Mouse (Mus musculus): ENCODE data around the gene Adam15.

DNA sequence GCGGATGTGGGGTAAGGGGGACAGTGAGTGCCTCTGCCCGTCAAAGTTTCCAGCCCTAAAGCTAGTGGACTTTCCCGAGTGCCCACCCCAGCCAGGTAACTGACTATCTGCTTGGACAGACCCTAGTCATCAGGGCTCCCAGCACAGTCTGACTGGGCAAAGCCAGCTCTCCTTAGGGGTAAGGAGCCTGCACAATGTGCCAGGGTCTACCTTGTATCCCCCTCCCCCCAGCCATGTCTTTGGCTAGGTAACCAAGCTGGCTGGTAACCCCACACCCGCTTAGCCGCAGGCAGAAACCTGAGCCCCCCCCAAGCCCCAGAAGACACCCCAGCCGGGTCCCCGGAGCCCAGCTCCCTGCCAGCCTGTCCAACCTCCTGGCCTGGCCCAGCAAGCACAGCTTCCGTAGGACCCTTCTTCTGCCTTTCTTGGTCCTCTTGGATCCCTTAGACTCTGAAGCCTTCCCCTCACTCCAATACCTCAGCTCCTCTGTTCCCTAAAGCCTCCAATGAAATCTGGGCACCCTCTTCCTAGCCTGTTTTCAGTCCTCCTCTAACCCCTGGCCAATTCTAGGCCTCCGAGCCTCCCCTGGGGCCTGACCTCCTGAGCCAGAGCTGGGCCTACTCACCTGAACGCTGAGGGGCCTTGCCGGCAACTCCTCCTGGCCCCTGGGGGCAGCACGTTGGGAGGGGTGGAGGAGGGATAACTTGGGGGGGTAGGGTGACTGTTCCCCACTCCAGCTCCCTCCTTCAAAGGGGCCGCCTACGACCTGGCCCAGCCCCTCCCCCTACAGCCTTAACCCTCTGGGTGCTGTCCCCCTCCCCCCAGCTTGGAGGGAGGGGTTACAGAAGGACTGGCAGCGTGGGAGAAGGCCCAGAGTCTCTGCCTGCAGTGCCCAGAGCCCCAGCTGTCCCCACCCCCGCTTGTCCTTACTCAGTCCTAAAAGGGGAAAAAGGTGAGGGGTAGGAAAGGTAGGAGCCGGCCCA is 36.9 kb upstream of the Adam15 start:
- no peak for TF ChIP-seq CTCF (conservative IDR thresholded peaks at IDR 0.05; ENCODE audit: low read length)
- no peak for TF ChIP-seq NANOG (IDR thresholded peaks at IDR 0.05; ENCODE audit: borderline replicate concordance, low read length)
